Mouse (Mus musculus): ENCODE data around the gene Greb1. TPM values are rescaled to one million over a fixed set of nuclear protein-coding genes. Genes with fewer than 3 reads are reported as not detected.
A peak's percentile ranks its signal among the peaks of the same experiment; 100 is the strongest.

The Greb1 gene
- polyA plus RNA-seq, 1 experiment from 2014 or later = 0.72 TPM

GRCm38 (mm10) chr12:16694783-16695182, 105.9 kb downstream of the Greb1 start:
- Histone ChIP-seq H3K36me3 (ENCODE audit: control insufficient read depth, insufficient read depth) (no peaks in the 10 kb centered on the region), H3K4me1 (replicated peaks; ENCODE audit: control insufficient read depth, insufficient read depth, low read length) (no peaks in the 10 kb centered on the region), H3K4me3 (replicated peaks; ENCODE audit: low read length) (no peak overlapping the region), H3K27ac (ENCODE audit: low read length) (no peak overlapping the region), H3K4me2 (ENCODE audit: low read length) (no peak overlapping the region), H3K9ac (replicated peaks; ENCODE audit: low read depth, low read length) (no peak overlapping the region), H3K9me3 (ENCODE audit: control insufficient read depth, low read length) (no peaks in the 10 kb centered on the region), H3K27me3 (replicated peaks; ENCODE audit: control insufficient read depth, insufficient read depth, low read length) (no peaks in the 10 kb centered on the region)
- no peak for ATAC-seq
- WGBS = 72% methylated on average over 5 of the region's 5 CpGs

GRCm38 (mm10) chr12:16690631-16691030, 110.1 kb downstream of the Greb1 start:
- H3K4me2 ChIP-seq (ENCODE audit: low read length) = no peak overlapping the region
- no peaks in the 10 kb centered on the region for H3K4me1 ChIP-seq (replicated peaks; ENCODE audit: control insufficient read depth, insufficient read depth, low read length)
- H3K9ac ChIP-seq (replicated peaks; ENCODE audit: low read depth, low read length) = no peak overlapping the region
- no peak overlapping the region for H3K4me3 ChIP-seq (replicated peaks; ENCODE audit: low read length)
- no peak for ATAC-seq
- H3K9me3 ChIP-seq (ENCODE audit: control insufficient read depth, low read length) = no peaks in the 10 kb centered on the region
- WGBS = 90% methylated on average over 9 of the region's 9 CpGs
- H3K36me3 ChIP-seq (ENCODE audit: control insufficient read depth, insufficient read depth) = no peaks in the 10 kb centered on the region
- H3K27ac ChIP-seq (ENCODE audit: low read length) = no peak overlapping the region
- H3K27me3 ChIP-seq (replicated peaks; ENCODE audit: control insufficient read depth, insufficient read depth, low read length) = no peaks in the 10 kb centered on the region

GRCm38 (mm10) chr12:16672246-16672645, 128.4 kb downstream of the Greb1 start:
- no peak overlapping the region for H3K4me3 ChIP-seq (replicated peaks; ENCODE audit: low read length)
- no peaks in the 10 kb centered on the region for H3K27me3 ChIP-seq (replicated peaks; ENCODE audit: control insufficient read depth, insufficient read depth, low read length)
- H3K9ac ChIP-seq (replicated peaks; ENCODE audit: low read depth, low read length) = no peak overlapping the region
- ATAC-seq = no peak
- H3K4me2 ChIP-seq (ENCODE audit: low read length) = no peak overlapping the region
- no peak overlapping the region for H3K27ac ChIP-seq (ENCODE audit: low read length)
- H3K4me1 ChIP-seq (replicated peaks; ENCODE audit: control insufficient read depth, insufficient read depth, low read length) = peaks cover 3% of the 10 kb centered on the region
- H3K9me3 ChIP-seq (ENCODE audit: control insufficient read depth, low read length) = no peaks in the 10 kb centered on the region
- WGBS = 93% methylated on average over 10 of the region's 10 CpGs
- no peaks in the 10 kb centered on the region for H3K36me3 ChIP-seq (ENCODE audit: control insufficient read depth, insufficient read depth)

GRCm38 (mm10) chr12:16669176-16669575, 131.5 kb downstream of the Greb1 start:
- no peak overlapping the region for H3K4me3 ChIP-seq (replicated peaks; ENCODE audit: low read length)
- peaks cover 3% of the 10 kb centered on the region for H3K4me1 ChIP-seq (replicated peaks; ENCODE audit: control insufficient read depth, insufficient read depth, low read length)
- H3K9ac ChIP-seq (replicated peaks; ENCODE audit: low read depth, low read length) = no peak overlapping the region
- no peak for ATAC-seq
- no peak overlapping the region for H3K4me2 ChIP-seq (ENCODE audit: low read length)
- no peaks in the 10 kb centered on the region for H3K9me3 ChIP-seq (ENCODE audit: control insufficient read depth, low read length)
- 60% methylated on average over 3 of the region's 3 CpGs for WGBS
- no peaks in the 10 kb centered on the region for H3K36me3 ChIP-seq (ENCODE audit: control insufficient read depth, insufficient read depth)
- H3K27me3 ChIP-seq (replicated peaks; ENCODE audit: control insufficient read depth, insufficient read depth, low read length) = no peaks in the 10 kb centered on the region
- no peak overlapping the region for H3K27ac ChIP-seq (ENCODE audit: low read length)

- H3K9ac ChIP-seq (replicated peaks; ENCODE audit: low read depth, low read length) = no peak overlapping the region
- no peak overlapping the region for H3K27ac ChIP-seq (ENCODE audit: low read length)
- no peaks in the 10 kb centered on the region for H3K36me3 ChIP-seq (ENCODE audit: control insufficient read depth, insufficient read depth)
- no peak overlapping the region for H3K4me2 ChIP-seq (ENCODE audit: low read length)
- H3K4me3 ChIP-seq (replicated peaks; ENCODE audit: low read length) = no peak overlapping the region
- WGBS = no CpG with 5 or more reads among the region's 2 CpGs
- no peaks in the 10 kb centered on the region for H3K27me3 ChIP-seq (replicated peaks; ENCODE audit: control insufficient read depth, insufficient read depth, low read length)
- peaks cover 8% of the 10 kb centered on the region for H3K4me1 ChIP-seq (replicated peaks; ENCODE audit: control insufficient read depth, insufficient read depth, low read length)
- ATAC-seq = peak; percentile 47
- H3K9me3 ChIP-seq (ENCODE audit: control insufficient read depth, low read length) = no peaks in the 10 kb centered on the region
These were observed 135.7 kb downstream of the Greb1 start for GRCm38 (mm10) chr12:16665022-16665421.

GRCm38 (mm10) chr12:16662955-16663585, 137.6 kb downstream of the Greb1 start:
- Histone ChIP-seq H3K9me3 (ENCODE audit: control insufficient read depth, low read length) (no peaks in the 10 kb centered on the region), H3K4me3 (replicated peaks; ENCODE audit: low read length) (no peak overlapping the region), H3K4me2 (ENCODE audit: low read length) (no peak overlapping the region), H3K27ac (ENCODE audit: low read length) (no peak overlapping the region), H3K27me3 (replicated peaks; ENCODE audit: control insufficient read depth, insufficient read depth, low read length) (no peaks in the 10 kb centered on the region), H3K4me1 (replicated peaks; ENCODE audit: control insufficient read depth, insufficient read depth, low read length) (peaks cover 4% of the 10 kb centered on the region), H3K36me3 (ENCODE audit: control insufficient read depth, insufficient read depth) (no peaks in the 10 kb centered on the region), H3K9ac (replicated peaks; ENCODE audit: low read depth, low read length) (no peak overlapping the region)
- 48% methylated on average over 6 of the region's 6 CpGs for WGBS
- peak; percentile 32; the same call in 1 of the 2 replicates for ATAC-seq

GRCm38 (mm10) chr12:16661936-16662335, 138.8 kb downstream of the Greb1 start:
- no peak overlapping the region for H3K9ac ChIP-seq (replicated peaks; ENCODE audit: low read depth, low read length)
- no peaks in the 10 kb centered on the region for H3K9me3 ChIP-seq (ENCODE audit: control insufficient read depth, low read length)
- no peaks in the 10 kb centered on the region for H3K27me3 ChIP-seq (replicated peaks; ENCODE audit: control insufficient read depth, insufficient read depth, low read length)
- H3K27ac ChIP-seq (ENCODE audit: low read length) = no peak overlapping the region
- H3K36me3 ChIP-seq (ENCODE audit: control insufficient read depth, insufficient read depth) = no peaks in the 10 kb centered on the region
- peaks cover 4% of the 10 kb centered on the region for H3K4me1 ChIP-seq (replicated peaks; ENCODE audit: control insufficient read depth, insufficient read depth, low read length)
- H3K4me3 ChIP-seq (replicated peaks; ENCODE audit: low read length) = no peak overlapping the region
- ATAC-seq = no peak
- H3K4me2 ChIP-seq (ENCODE audit: low read length) = no peak overlapping the region
- WGBS = 84% methylated on average over 2 of the region's 2 CpGs

GRCm38 (mm10) chr12:16661459-16661858, 139.2 kb downstream of the Greb1 start:
- H3K4me1 ChIP-seq (replicated peaks; ENCODE audit: control insufficient read depth, insufficient read depth, low read length) = peaks cover 4% of the 10 kb centered on the region
- no peaks in the 10 kb centered on the region for H3K27me3 ChIP-seq (replicated peaks; ENCODE audit: control insufficient read depth, insufficient read depth, low read length)
- H3K27ac ChIP-seq (ENCODE audit: low read length) = no peak overlapping the region
- no peak for ATAC-seq
- no peak overlapping the region for H3K4me2 ChIP-seq (ENCODE audit: low read length)
- H3K9me3 ChIP-seq (ENCODE audit: control insufficient read depth, low read length) = no peaks in the 10 kb centered on the region
- H3K9ac ChIP-seq (replicated peaks; ENCODE audit: low read depth, low read length) = no peak overlapping the region
- no peaks in the 10 kb centered on the region for H3K36me3 ChIP-seq (ENCODE audit: control insufficient read depth, insufficient read depth)
- WGBS = 83% methylated on average over 10 of the region's 10 CpGs
- no peak overlapping the region for H3K4me3 ChIP-seq (replicated peaks; ENCODE audit: low read length)

GRCm38 (mm10) chr12:16656906-16657875, 143.5 kb downstream of the Greb1 start:
- H3K36me3 ChIP-seq (ENCODE audit: control insufficient read depth, insufficient read depth) = no peaks in the 10 kb centered on the region
- no peak overlapping the region for H3K9ac ChIP-seq (replicated peaks; ENCODE audit: low read depth, low read length)
- WGBS = 69% methylated on average over 5 of the region's 5 CpGs
- H3K4me2 ChIP-seq (ENCODE audit: low read length) = no peak overlapping the region
- no peak overlapping the region for H3K4me3 ChIP-seq (replicated peaks; ENCODE audit: low read length)
- H3K27ac ChIP-seq (ENCODE audit: low read length) = no peak overlapping the region
- ATAC-seq = no peak
- H3K9me3 ChIP-seq (ENCODE audit: control insufficient read depth, low read length) = no peaks in the 10 kb centered on the region
- H3K4me1 ChIP-seq (replicated peaks; ENCODE audit: control insufficient read depth, insufficient read depth, low read length) = peaks cover 8% of the 10 kb centered on the region
- H3K27me3 ChIP-seq (replicated peaks; ENCODE audit: control insufficient read depth, insufficient read depth, low read length) = peaks cover 15% of the 10 kb centered on the region

Measured in forebrain, embryonic 16.5 days (tissue).